Mouse (Mus musculus) liver, embryonic 15.5 days (tissue): ENCODE results near the gene Dgki. TPM values are rescaled to one million over a fixed set of nuclear protein-coding genes. Genes with fewer than 3 reads are reported as not detected.

Source experiments
- ATAC-seq: fragments of 200-750 bp; cut with Nextera tagmentation; 2 replicates; pipeline ENCODE4 v1.8.0; 2017; ENCODE audit warnings: moderate number of reproducible peaks, mild to moderate bottlenecking, moderate library complexity; ENCODE audit not compliant: insufficient read depth
- H3K27ac ChIP-seq: fragments of 300-500 bp; sonication (generic); replicated peaks from 2 replicates; pipeline ENCODE4 v1.5.1; 2015; ENCODE audit warnings: mild to moderate bottlenecking, inconsistent platforms
- H3K27me3 ChIP-seq: fragments of 300-500 bp; sonication (generic); 2 replicates; pipeline ENCODE4 v1.6.1; 2015; ENCODE audit warnings: mild to moderate bottlenecking, inconsistent platforms
- H3K36me3 ChIP-seq: fragments of 300-500 bp; sonication (generic); replicated peaks from 2 replicates; pipeline ENCODE4 v1.6.1; 2015; ENCODE audit warnings: moderate library complexity, mild to moderate bottlenecking, inconsistent platforms
- H3K4me1 ChIP-seq: fragments of 300-500 bp; sonication (generic); replicated peaks from 2 replicates; pipeline ENCODE4 v1.6.1; 2015; ENCODE audit warnings: inconsistent platforms
- H3K4me2 ChIP-seq: fragments of 300-500 bp; sonication (generic); 2 replicates; pipeline ENCODE4 v1.6.1; 2015; ENCODE audit warnings: moderate library complexity, mild to moderate bottlenecking, inconsistent platforms
- H3K4me3 ChIP-seq: fragments of 300-500 bp; sonication (generic); replicated peaks from 2 replicates; pipeline ENCODE4 v1.5.1; 2015; ENCODE audit warnings: mild to moderate bottlenecking, inconsistent platforms
- H3K9ac ChIP-seq: fragments of 300-500 bp; sonication (generic); 2 replicates; pipeline ENCODE4 v1.6.1; 2015; ENCODE audit warnings: moderate library complexity, mild to moderate bottlenecking, inconsistent platforms
- H3K9me3 ChIP-seq: fragments of 300-500 bp; sonication (generic); replicated peaks from 2 replicates; pipeline ENCODE4 v1.6.1; 2016; ENCODE audit warnings: inconsistent platforms
- WGBS: fragments of 180-500 bp; shearing (Covaris S2); methylation state at CpG from one replicate; pipeline ENCODE4 v1.1.7; 2015; ENCODE audit warnings: mixed read lengths; ENCODE audit not compliant: insufficient replicate concordance; 5-methylcytosine and 5-hydroxymethylcytosine counted together
- polyA plus RNA-seq: library from polyadenylated mRNA; unstranded; fragments of >200 nt; fragmentation: Nextera tagmentation; extraction: Ambion mirVana; gene quantifications from 2 replicates; pipeline ENCODE4 v1.2.1, GENCODE M21; 2015

The Dgki gene
- polyA plus RNA-seq, 1 experiment from 2014 or later, result 0.08 TPM

DNA sequence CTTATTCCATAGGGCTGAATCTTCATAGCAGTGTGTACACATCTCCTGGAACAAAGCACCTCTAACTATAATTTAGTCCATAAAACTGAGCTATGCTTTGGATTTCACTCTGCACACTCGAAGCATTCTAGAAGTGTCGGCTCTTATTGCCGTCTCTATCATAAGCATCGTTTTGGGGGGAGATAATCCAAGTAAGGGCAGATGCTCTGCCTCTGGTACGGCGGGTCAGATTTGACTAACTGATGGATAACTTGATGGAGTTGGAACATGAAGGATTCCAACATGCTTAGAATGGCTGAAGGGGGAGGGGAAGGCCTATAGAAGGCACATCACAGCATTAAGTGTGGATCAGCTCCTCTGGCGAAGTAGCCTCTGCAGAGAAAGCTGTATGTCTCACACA, 242.4 kb downstream of the Dgki start:
- WGBS, result 75% methylated on average over 7 of the region's 7 CpGs
- H3K9me3 ChIP-seq, result no peaks in the 10 kb centered on the region

DNA sequence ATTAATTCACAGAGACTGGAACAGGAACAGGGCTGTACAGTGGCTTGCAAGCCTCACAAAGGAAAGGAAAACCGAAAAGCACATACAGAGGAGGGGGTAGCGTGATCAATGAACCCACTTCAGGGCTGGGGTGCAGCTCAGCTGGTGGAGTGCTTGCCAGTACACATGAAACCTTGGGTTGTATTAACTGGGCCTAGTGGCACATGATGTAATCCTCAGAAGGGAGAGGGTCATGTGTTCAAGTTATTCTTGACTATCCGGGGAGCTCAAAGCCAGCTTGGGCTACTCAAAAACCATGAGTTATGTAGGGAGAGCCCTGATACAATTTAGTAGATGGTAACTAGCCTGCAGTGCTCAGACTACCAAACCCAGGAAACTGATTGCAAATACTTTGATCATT, 244.3 kb downstream of the Dgki start:
- H3K27ac ChIP-seq, result no peak overlapping the region
- WGBS, result 69% methylated on average over 3 of the region's 3 CpGs
- no peak overlapping the region for H3K9ac ChIP-seq
- no peaks in the 10 kb centered on the region for H3K36me3 ChIP-seq
- H3K4me3 ChIP-seq, result no peak overlapping the region
- no peak for ATAC-seq
- no peak overlapping the region for H3K4me2 ChIP-seq
- no peaks in the 10 kb centered on the region for H3K27me3 ChIP-seq
- no peaks in the 10 kb centered on the region for H3K4me1 ChIP-seq
- H3K9me3 ChIP-seq, result no peaks in the 10 kb centered on the region

More for the DNA sequence above, 242.4 kb downstream of the Dgki start:
- Histone ChIP-seq H3K27ac (no peak overlapping the region), H3K27me3 (no peaks in the 10 kb centered on the region), H3K4me2 (no peak overlapping the region), H3K36me3 (no peaks in the 10 kb centered on the region), H3K9ac (no peak overlapping the region), H3K4me3 (no peak overlapping the region), H3K4me1 (no peaks in the 10 kb centered on the region)
- ATAC-seq, result no peak

GRCm38 (mm10) chr6:37055128-37055527, 244.9 kb downstream of the Dgki start:
- no peak for ATAC-seq
- H3K27ac ChIP-seq, result no peak overlapping the region
- no peaks in the 10 kb centered on the region for H3K36me3 ChIP-seq
- 70% methylated on average over 5 of the region's 5 CpGs for WGBS
- no peaks in the 10 kb centered on the region for H3K4me1 ChIP-seq
- no peak overlapping the region for H3K4me2 ChIP-seq
- H3K9ac ChIP-seq, result no peak overlapping the region
- H3K9me3 ChIP-seq, result no peaks in the 10 kb centered on the region
- H3K27me3 ChIP-seq, result no peaks in the 10 kb centered on the region
- no peak overlapping the region for H3K4me3 ChIP-seq

DNA sequence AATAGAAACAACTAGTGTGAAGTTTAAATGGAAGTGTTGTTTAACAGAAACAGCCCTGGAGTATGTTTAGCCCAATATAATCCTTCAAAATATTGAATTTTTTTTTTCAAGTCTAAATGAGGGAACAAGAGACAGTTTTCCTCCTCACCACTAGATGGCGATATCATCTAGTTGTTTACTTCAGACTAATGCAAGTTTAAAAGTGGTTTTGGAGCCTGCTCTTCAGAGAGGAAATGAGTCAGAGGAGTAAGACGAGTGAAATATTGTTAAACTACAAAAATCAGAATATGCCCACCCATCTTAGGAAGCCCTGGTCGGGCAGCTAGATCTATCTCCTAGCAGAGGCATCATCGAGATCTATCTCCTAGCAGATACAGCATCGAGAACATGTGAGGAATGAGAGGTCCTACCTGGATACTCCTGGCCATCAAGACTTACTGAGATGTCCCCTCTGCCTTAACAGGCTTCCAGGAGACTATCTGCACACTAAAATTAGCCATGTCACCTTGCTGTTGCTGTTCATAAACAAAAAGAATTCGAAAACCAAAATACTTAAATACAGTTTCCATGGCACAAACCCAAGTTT, 245.5 kb downstream of the Dgki start:
- Histone ChIP-seq H3K27ac (no peak overlapping the region), H3K4me3 (no peak overlapping the region), H3K9ac (no peak overlapping the region), H3K36me3 (no peaks in the 10 kb centered on the region), H3K27me3 (no peaks in the 10 kb centered on the region), H3K4me1 (no peaks in the 10 kb centered on the region), H3K4me2 (no peak overlapping the region), H3K9me3 (no peaks in the 10 kb centered on the region)
- no peak for ATAC-seq
- 38% methylated on average over 6 of the region's 6 CpGs for WGBS

GRCm38 (mm10) chr6:37053411-37053810, 246.6 kb downstream of the Dgki start:
- 51% methylated on average over 2 of the region's 2 CpGs for WGBS

GRCm38 (mm10) chr6:37051652-37052051, 248.3 kb downstream of the Dgki start:
- WGBS, result 29% methylated on average over 5 of the region's 5 CpGs
- Histone ChIP-seq H3K4me3 (no peak overlapping the region), H3K9me3 (no peaks in the 10 kb centered on the region), H3K27ac (no peak overlapping the region), H3K4me2 (no peak overlapping the region), H3K27me3 (no peaks in the 10 kb centered on the region), H3K36me3 (no peaks in the 10 kb centered on the region), H3K9ac (no peak overlapping the region), H3K4me1 (no peaks in the 10 kb centered on the region)
- ATAC-seq, result no peak

More at GRCm38 (mm10) chr6:37053411-37053810, 246.6 kb downstream of the Dgki start:
- Histone ChIP-seq H3K4me3 (no peak overlapping the region), H3K36me3 (no peaks in the 10 kb centered on the region), H3K4me1 (no peaks in the 10 kb centered on the region), H3K27me3 (no peaks in the 10 kb centered on the region), H3K9me3 (no peaks in the 10 kb centered on the region), H3K4me2 (no peak overlapping the region), H3K27ac (no peak overlapping the region), H3K9ac (no peak overlapping the region)
- no peak for ATAC-seq

- no peak overlapping the region for H3K4me2 ChIP-seq
- H3K27me3 ChIP-seq, result no peaks in the 10 kb centered on the region
- no peak overlapping the region for H3K9ac ChIP-seq
- no peaks in the 10 kb centered on the region for H3K36me3 ChIP-seq
- no peaks in the 10 kb centered on the region for H3K4me1 ChIP-seq
- no peak overlapping the region for H3K4me3 ChIP-seq
- 66% methylated on average over 1 of the region's 1 CpGs for WGBS
- H3K27ac ChIP-seq, result no peak overlapping the region
- no peaks in the 10 kb centered on the region for H3K9me3 ChIP-seq
- ATAC-seq, result no peak
Observed at GRCm38 (mm10) chr6:37051150-37051549, 248.8 kb downstream of the Dgki start.

DNA sequence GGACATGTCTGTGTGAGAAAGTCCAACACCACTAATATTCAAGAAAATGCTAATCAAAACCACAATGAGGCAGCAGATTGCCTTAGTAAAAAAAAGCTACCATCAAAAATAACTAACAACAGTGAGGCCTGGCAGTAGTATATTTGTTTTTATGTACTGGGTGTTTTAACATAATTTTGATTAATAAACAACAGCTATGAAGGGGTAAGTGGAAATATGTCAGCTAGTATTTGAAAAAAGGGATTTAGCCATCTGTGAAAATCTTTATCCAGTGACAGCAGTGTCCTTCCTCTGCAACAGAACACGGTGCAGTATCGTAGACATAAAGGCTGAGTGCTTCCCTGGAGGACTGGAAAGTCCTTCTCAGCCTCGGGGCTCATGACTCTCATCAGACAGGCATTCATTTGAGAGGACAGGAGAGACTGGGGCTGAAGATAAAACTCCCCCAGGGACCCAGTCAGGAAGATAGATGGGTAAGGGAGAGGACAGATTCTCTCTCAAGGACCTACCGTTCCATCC, 252.3 kb downstream of the Dgki start:
- Histone ChIP-seq H3K27me3 (no peaks in the 10 kb centered on the region), H3K27ac (no peak overlapping the region), H3K36me3 (no peaks in the 10 kb centered on the region), H3K9me3 (no peaks in the 10 kb centered on the region), H3K4me2 (no peak overlapping the region), H3K4me1 (no peaks in the 10 kb centered on the region), H3K9ac (no peak overlapping the region), H3K4me3 (no peak overlapping the region)
- WGBS, result 47% methylated on average over 4 of the region's 4 CpGs
- no peak for ATAC-seq

- 29% methylated on average over 4 of the region's 4 CpGs for WGBS
- no peak for ATAC-seq
- Histone ChIP-seq H3K4me1 (no peaks in the 10 kb centered on the region), H3K9ac (no peak overlapping the region), H3K27ac (no peak overlapping the region), H3K9me3 (no peaks in the 10 kb centered on the region), H3K4me3 (no peak overlapping the region), H3K36me3 (no peaks in the 10 kb centered on the region), H3K4me2 (no peak overlapping the region), H3K27me3 (no peaks in the 10 kb centered on the region)
Observed at GRCm38 (mm10) chr6:37046152-37046788, 253.7 kb downstream of the Dgki start.

- Histone ChIP-seq H3K4me1 (no peaks in the 10 kb centered on the region), H3K4me3 (no peak overlapping the region), H3K9ac (no peak overlapping the region), H3K27ac (no peak overlapping the region), H3K4me2 (no peak overlapping the region), H3K9me3 (no peaks in the 10 kb centered on the region), H3K27me3 (no peaks in the 10 kb centered on the region), H3K36me3 (no peaks in the 10 kb centered on the region)
- WGBS, result 45% methylated on average over 4 of the region's 4 CpGs
- no peak for ATAC-seq
Observed at GRCm38 (mm10) chr6:37044796-37045195, 255.2 kb downstream of the Dgki start.

DNA sequence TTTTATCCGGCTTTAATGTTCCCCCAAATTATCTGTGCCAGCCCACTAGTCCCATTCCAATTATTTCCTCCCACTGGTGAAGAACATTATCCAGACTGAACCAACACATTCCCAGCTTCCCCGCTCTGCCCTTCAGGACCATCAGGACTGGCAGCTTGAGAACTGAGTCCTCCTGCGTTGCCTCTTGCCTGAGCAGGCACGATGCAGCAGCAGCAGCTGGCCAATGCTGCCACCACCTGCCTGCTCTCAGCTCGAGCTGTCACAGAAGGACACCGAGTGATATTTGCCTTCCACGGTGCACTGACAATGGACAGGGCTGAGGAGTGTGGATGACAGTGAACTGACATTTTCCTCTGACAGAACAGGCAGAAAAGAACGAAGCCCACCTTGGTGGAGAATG, 261.5 kb downstream of the Dgki start:
- H3K27ac ChIP-seq, result no peak overlapping the region
- no peaks in the 10 kb centered on the region for H3K9me3 ChIP-seq
- no peak for ATAC-seq
- WGBS, result 53% methylated on average over 8 of the region's 8 CpGs
- no peak overlapping the region for H3K4me3 ChIP-seq
- no peaks in the 10 kb centered on the region for H3K27me3 ChIP-seq
- no peaks in the 10 kb centered on the region for H3K36me3 ChIP-seq
- H3K4me2 ChIP-seq, result no peak overlapping the region
- H3K9ac ChIP-seq, result no peak overlapping the region
- no peaks in the 10 kb centered on the region for H3K4me1 ChIP-seq
